Mouse (Mus musculus): ENCODE measurements around the gene Agpat2.

- TF ChIP-seq MYOG (IDR thresholded peaks at IDR 0.05; ENCODE audit: control insufficient read depth in 1 of 3, insufficient read depth in 1 of 3, insufficient read length in 2 of 3, low read depth in 2 of 3) (no peak), MAX (IDR thresholded peaks at IDR 0.05; ENCODE audit: low read depth) (no peak), MYOD1 (IDR thresholded peaks at IDR 0.05; ENCODE audit: control insufficient read depth in 1 of 3, insufficient read length in 2 of 3, low read depth in 2 of 3) (no peak), POLR2A (IDR thresholded peaks at IDR 0.05; ENCODE audit: insufficient read length, low read depth) (no peak), USF1 (IDR thresholded peaks at IDR 0.05; ENCODE audit: low read depth) (no peak), REST (IDR thresholded peaks at IDR 0.05; ENCODE audit: insufficient read depth, insufficient read length) (no peak), TCF12 (IDR thresholded peaks at IDR 0.05; ENCODE audit: insufficient read depth, poor library complexity, severe bottlenecking) (no peak), POLR2AphosphoS2 (IDR thresholded peaks at IDR 0.05; ENCODE audit: insufficient read length, low read depth) (no peak)
These were observed 60.0 kb downstream of the Agpat2 start for GRCm38 (mm10) chr2:26544265-26544664.
